Mouse (Mus musculus) MEL (cell line): Measurements from ENCODE around the gene Lpin1. TPM values are rescaled to one million over a fixed set of nuclear protein-coding genes. Genes with fewer than 3 reads are reported as not detected.

Experiments used
- DNase-seq: peaks from one replicate; pipeline ENCODE4 v3.0.0; 2011; ENCODE audit warnings: low read depth, low spot score
- H3K27ac ChIP-seq: 2 replicates; pipeline ENCODE4 v1.5.1; 2012; ENCODE audit warnings: low read depth, mild to moderate bottlenecking, control low read depth, low read length, moderate library complexity; ENCODE audit not compliant: control insufficient read depth
- H3K27me3 ChIP-seq, 2 experiments: fragments of 150-350 bp in 1 of 2; sonication (generic) in 1 of 2; 2 replicates each; pipeline ENCODE4 v1.6.1; 2012; ENCODE audit warnings: low read length in 2 of 2, mild to moderate bottlenecking in 2 of 2, improper control_type of control experiment in 1 of 2, moderate library complexity in 1 of 2; ENCODE audit not compliant: insufficient read depth in 2 of 2, control insufficient read depth in 1 of 2
- H3K36me3 ChIP-seq, 2 experiments: 2 replicates each; pipeline ENCODE4 v1.6.1; 2012 to 2014; ENCODE audit warnings: low read length in 2 of 2, improper control_type of control experiment in 1 of 2, inconsistent platforms in 1 of 2, mild to moderate bottlenecking in 1 of 2; ENCODE audit not compliant: insufficient read depth in 2 of 2, control insufficient read depth in 1 of 2
- H3K4me1 ChIP-seq, 2 experiments: fragments of 150-350 bp in 1 of 2; sonication (generic) in 1 of 2; 2 replicates each; pipeline ENCODE4 v1.6.1; 2012; ENCODE audit warnings: low read length in 2 of 2, improper control_type of control experiment in 1 of 2, mild to moderate bottlenecking in 1 of 2; ENCODE audit not compliant: insufficient read depth in 2 of 2, control insufficient read depth in 1 of 2
- H3K4me3 ChIP-seq, 2 experiments: fragments of 150-350 bp in 1 of 2; sonication (generic) in 1 of 2; 2 replicates each; pipeline ENCODE4 v1.5.1; 2012; ENCODE audit warnings: low read depth in 2 of 2, low read length in 2 of 2, mild to moderate bottlenecking in 2 of 2, moderate library complexity in 2 of 2, control low read depth in 1 of 2, improper control_type of control experiment in 1 of 2; ENCODE audit not compliant: control insufficient read depth in 1 of 2, insufficient read depth in 1 of 2
- H3K79me2 ChIP-seq: 2 replicates; pipeline ENCODE4 v1.6.1; 2012; ENCODE audit warnings: mild to moderate bottlenecking, low read length, moderate library complexity; ENCODE audit not compliant: control insufficient read depth, poor library complexity, insufficient read depth
- H3K9ac ChIP-seq: 2 replicates; pipeline ENCODE4 v1.6.1; 2012; ENCODE audit warnings: low read depth, mild to moderate bottlenecking, control low read depth, low read length, moderate library complexity; ENCODE audit not compliant: control insufficient read depth, poor library complexity, severe bottlenecking
- H3K9me3 ChIP-seq: fragments of 150-350 bp; sonication (generic); replicated peaks from 2 replicates; pipeline ENCODE4 v1.6.1; 2012; ENCODE audit warnings: mild to moderate bottlenecking, low read length, improper control_type of control experiment, moderate library complexity; ENCODE audit not compliant: insufficient read depth
- BHLHE40 ChIP-seq: IDR thresholded peaks from 2 replicates; pipeline ENCODE4 v1.6.1; 2012; ENCODE audit warnings: low read depth, mild to moderate bottlenecking, inconsistent platforms, low read length, improper control_type of control experiment, borderline replicate concordance
- CHD2 ChIP-seq: IDR thresholded peaks from 2 replicates; pipeline ENCODE4 v1.6.1; 2011; ENCODE audit warnings: low read length, improper control_type of control experiment
- CTCF ChIP-seq, 3 experiments: IDR thresholded peaks in 2 of 3; conservative IDR thresholded peaks in 1 of 3; 2 replicates each; pipeline ENCODE4 v1.5.1; 2011 to 2012; ENCODE audit warnings: low read length in 3 of 3, low read depth in 2 of 3, mild to moderate bottlenecking in 2 of 3, improper control_type of control experiment in 1 of 3, inconsistent platforms in 1 of 3, mixed read lengths in 1 of 3, moderate library complexity in 1 of 3; ENCODE audit not compliant: control insufficient read depth in 1 of 3, insufficient read depth in 1 of 3, poor library complexity in 1 of 3, severe bottlenecking in 1 of 3
- ELF1 ChIP-seq: IDR thresholded peaks from 2 replicates; pipeline ENCODE4 v1.6.1; 2014; ENCODE audit warnings: low read depth, mild to moderate bottlenecking, inconsistent platforms, low read length, improper control_type of control experiment, moderate library complexity
- EP300 ChIP-seq, 2 experiments: IDR thresholded peaks; 2 replicates each; pipeline ENCODE4 v1.6.1; 2011; ENCODE audit warnings: improper control_type of control experiment in 2 of 2, low read length in 2 of 2, low read depth in 1 of 2, mild to moderate bottlenecking in 1 of 2
- ETS1 ChIP-seq: IDR thresholded peaks from 2 replicates; pipeline ENCODE4 v1.6.1; 2012; ENCODE audit warnings: low read depth, mild to moderate bottlenecking, inconsistent platforms, low read length, improper control_type of control experiment, moderate library complexity
- GATA1 ChIP-seq: IDR thresholded peaks from 2 replicates; pipeline ENCODE4 v1.6.1; 2011; ENCODE audit warnings: low read depth, low read length, improper control_type of control experiment
- HCFC1 ChIP-seq: IDR thresholded peaks from 2 replicates; pipeline ENCODE4 v1.6.1; 2012; ENCODE audit warnings: low read depth, mild to moderate bottlenecking, inconsistent platforms, low read length, improper control_type of control experiment, moderate library complexity
- JUND ChIP-seq: IDR thresholded peaks from 2 replicates; pipeline ENCODE4 v1.6.1; 2011; ENCODE audit warnings: low read depth, mild to moderate bottlenecking, improper control_type of control experiment, low read length
- MAX ChIP-seq: IDR thresholded peaks from 2 replicates; pipeline ENCODE4 v1.6.1; 2011; ENCODE audit warnings: low read length, improper control_type of control experiment
- MAZ ChIP-seq: IDR thresholded peaks from 2 replicates; pipeline ENCODE4 v1.6.1; 2012; ENCODE audit warnings: low read depth, mild to moderate bottlenecking, inconsistent platforms, low read length, improper control_type of control experiment
- MYB ChIP-seq: IDR thresholded peaks from 2 replicates; pipeline ENCODE4 v1.6.1; 2011; ENCODE audit warnings: mild to moderate bottlenecking, low read depth, low read length, improper control_type of control experiment
- MYC ChIP-seq: IDR thresholded peaks from 2 replicates; pipeline ENCODE4 v1.6.1; 2011; ENCODE audit warnings: low read depth, mild to moderate bottlenecking, low read length, improper control_type of control experiment, moderate library complexity
- NELFE ChIP-seq: IDR thresholded peaks from 2 replicates; pipeline ENCODE4 v1.6.1; 2011; ENCODE audit warnings: low read depth, low read length, improper control_type of control experiment
- POLR2A ChIP-seq, 2 experiments: IDR thresholded peaks; 2 replicates each; pipeline ENCODE4 v1.6.1; 2011 to 2012; ENCODE audit warnings: low read length in 2 of 2, mild to moderate bottlenecking in 2 of 2, control low read depth in 1 of 2, improper control_type of control experiment in 1 of 2, low read depth in 1 of 2, moderate library complexity in 1 of 2; ENCODE audit not compliant: control insufficient read depth in 1 of 2, insufficient read depth in 1 of 2, poor library complexity in 1 of 2
- POLR2AphosphoS2 ChIP-seq: IDR thresholded peaks from 2 replicates; pipeline ENCODE4 v1.6.1; 2011; ENCODE audit warnings: low read length, improper control_type of control experiment
- POLR2AphosphoS5 ChIP-seq: IDR thresholded peaks from 2 replicates; pipeline ENCODE4 v1.6.1; 2012; ENCODE audit warnings: low read depth, borderline replicate concordance, mild to moderate bottlenecking, inconsistent platforms, low read length, moderate library complexity, mixed read lengths
- RAD21 ChIP-seq: IDR thresholded peaks from 2 replicates; pipeline ENCODE4 v1.6.1; 2011; ENCODE audit warnings: mild to moderate bottlenecking, low read depth, low read length, improper control_type of control experiment
- RCOR1 ChIP-seq: IDR thresholded peaks from 2 replicates; pipeline ENCODE4 v1.6.1; 2012; ENCODE audit warnings: low read depth, mild to moderate bottlenecking, inconsistent platforms, low read length, improper control_type of control experiment
- SIN3A ChIP-seq: IDR thresholded peaks from 2 replicates; pipeline ENCODE4 v1.6.1; 2012; ENCODE audit warnings: low read length, improper control_type of control experiment, inconsistent platforms
- SMC3 ChIP-seq: IDR thresholded peaks from 2 replicates; pipeline ENCODE4 v1.6.1; 2011; ENCODE audit warnings: low read depth, low read length, improper control_type of control experiment
- TAL1 ChIP-seq: IDR thresholded peaks from 2 replicates; pipeline ENCODE4 v1.6.1; 2012; ENCODE audit warnings: mild to moderate bottlenecking, inconsistent platforms, low read length, moderate library complexity, mixed read lengths
- TBP ChIP-seq: IDR thresholded peaks from 2 replicates; pipeline ENCODE4 v1.8.0; 2011; ENCODE audit warnings: low read depth, low read length, improper control_type of control experiment
- USF1 ChIP-seq: IDR thresholded peaks from 2 replicates; pipeline ENCODE4 v1.6.1; 2014; ENCODE audit warnings: low read depth, mild to moderate bottlenecking, inconsistent platforms, low read length, improper control_type of control experiment, moderate library complexity
- USF2 ChIP-seq, 2 experiments: IDR thresholded peaks; 2 replicates each; pipeline ENCODE4 v1.6.1; 2011 to 2012; ENCODE audit warnings: improper control_type of control experiment in 2 of 2, low read length in 2 of 2, borderline replicate concordance in 1 of 2, inconsistent platforms in 1 of 2, low read depth in 1 of 2, mild to moderate bottlenecking in 1 of 2; ENCODE audit not compliant: insufficient read depth in 1 of 2
- ZC3H11A ChIP-seq: IDR thresholded peaks from 2 replicates; pipeline ENCODE4 v1.6.1; 2012; ENCODE audit warnings: low read depth, mild to moderate bottlenecking, inconsistent platforms, low read length, improper control_type of control experiment
- ZMIZ1 ChIP-seq: IDR thresholded peaks from 2 replicates; pipeline ENCODE4 v1.6.1; 2012; ENCODE audit warnings: low read depth, mild to moderate bottlenecking, inconsistent platforms, low read length, improper control_type of control experiment, moderate library complexity
- polyA plus RNA-seq, 2 experiments: library from polyadenylated mRNA; stranded (reverse) in 1 of 2; unstranded in 1 of 2; fragments of >175 nt in 1 of 2; fragments of >200 nt in 1 of 2; gene quantifications; 2 replicates each; pipeline versions ENCODE4 v1.2.1 to v1.2.4; 2012; ENCODE audit warnings: low replicate concordance in 2 of 2, low read depth in 1 of 2; ENCODE audit not compliant: insufficient read length in 2 of 2, insufficient read depth in 1 of 2, missing spikeins in 1 of 2
- total RNA-seq: library from RNA; depleted of rRNA; stranded (reverse); fragments of 300-350 nt; gene quantifications from 2 replicates; pipeline ENCODE4 v1.2.3, GENCODE M21; 2012

Gene Lpin1
- total and polyA plus RNA-seq, 3 experiments = 1.2 to 3.9 TPM; not detected in 1

GRCm38 (mm10) chr12:16512991-16513390 lies 97.8 kb downstream of the Lpin1 start:
- Histone ChIP-seq H3K4me3 (no peak overlapping the region), H3K9ac (no peak overlapping the region), H3K36me3 (peaks cover 0 to 3% of the 10 kb centered on the region in 2 experiments; a peak in 1 of 4 replicates), H3K79me2 (no peaks in the 10 kb centered on the region), H3K4me1 (no peaks in the 10 kb centered on the region), H3K27me3 (peaks cover 0 to under 1% of the 10 kb centered on the region in 2 experiments; a peak in 2 of 4 replicates), H3K27ac (no peak overlapping the region), H3K9me3 (no peaks in the 10 kb centered on the region)
- no peak for TF ChIP-seq TBP
- no peak for TF ChIP-seq MAZ
- no peak for TF ChIP-seq USF2 (IDR thresholded peaks at IDR 0.05; ENCODE audit: borderline replicate concordance in 1 of 2, insufficient read depth in 1 of 2, low read depth in 1 of 2, low read length in 2 of 2)
- TF ChIP-seq POLR2A (IDR thresholded peaks at IDR 0.05; ENCODE audit: control insufficient read depth in 1 of 2, insufficient read depth in 1 of 2, low read depth in 1 of 2, low read length in 2 of 2, poor library complexity in 1 of 2) = no peak
- no peak for TF ChIP-seq HCFC1
- no peak for TF ChIP-seq BHLHE40
- TF ChIP-seq POLR2AphosphoS5 = no peak
- TF ChIP-seq ETS1 = no peak
- no peak for TF ChIP-seq NELFE
- no peak for TF ChIP-seq GATA1
- no peak for TF ChIP-seq ELF1
- no peak for TF ChIP-seq CTCF (IDR thresholded peaks at IDR 0.05 in 2 of 3, conservative IDR thresholded peaks at IDR 0.05 in 1 of 3; ENCODE audit: control insufficient read depth in 1 of 3, insufficient read depth in 1 of 3, low read depth in 2 of 3, low read length in 3 of 3, poor library complexity in 1 of 3, severe bottlenecking in 1 of 3)
- TF ChIP-seq RCOR1 = no peak
- no peak for TF ChIP-seq SIN3A
- no peak for TF ChIP-seq ZC3H11A
- TF ChIP-seq MYB = no peak
- no peak for TF ChIP-seq ZMIZ1
- TF ChIP-seq USF1 = no peak
- no peak for TF ChIP-seq EP300 (IDR thresholded peaks at IDR 0.05; ENCODE audit: low read depth in 1 of 2, low read length in 2 of 2)
- no peak for TF ChIP-seq TAL1
- DNase-seq = no peak

DNA sequence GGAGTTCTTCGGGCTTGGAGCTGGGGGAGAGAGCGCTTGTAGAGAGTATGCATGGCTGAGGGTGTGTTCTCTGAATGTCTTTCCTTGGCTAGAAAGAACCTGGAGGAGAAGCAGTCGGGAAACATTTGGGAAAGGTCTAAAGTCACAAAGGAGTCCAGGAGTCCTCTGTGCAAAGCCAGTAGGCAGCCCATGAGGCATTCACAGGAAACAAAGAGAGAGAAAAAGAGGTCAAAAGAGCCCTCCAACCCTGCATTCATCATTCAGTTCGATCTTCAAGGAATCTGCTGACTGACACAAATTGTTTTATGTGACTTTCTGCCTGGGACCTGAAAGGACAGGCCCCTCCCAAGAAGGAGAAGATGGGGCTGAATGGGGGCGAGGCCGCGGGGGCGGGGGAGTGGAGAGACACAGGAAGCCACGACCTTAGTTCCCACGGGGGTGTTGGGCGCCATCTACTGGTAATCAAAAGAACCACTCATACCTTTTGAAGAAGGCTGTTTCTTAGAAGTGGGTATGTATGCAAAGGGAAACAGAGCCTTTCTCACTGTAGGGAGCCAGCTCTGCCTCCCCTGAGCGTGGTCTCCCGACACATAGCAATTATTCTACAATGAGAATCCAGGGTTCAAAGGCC lies 101.5 kb downstream of the Lpin1 start:
- no peaks in the 10 kb centered on the region for H3K4me1 ChIP-seq
- TF ChIP-seq RCOR1 (no peak), SMC3 (peak; percentile 78), USF1 (no peak), RAD21 (peak; percentile 73), POLR2AphosphoS2 (no peak), MAX (no peak), ZC3H11A (peak; percentile 51), MAZ (peak; percentile 66; the same call in 1 of the 2 replicates), JUND (no peak), ELF1 (no peak), CTCF (IDR thresholded peaks at IDR 0.05 in 2 of 3, conservative IDR thresholded peaks at IDR 0.05 in 1 of 3; ENCODE audit: control insufficient read depth in 1 of 3, insufficient read depth in 1 of 3, low read depth in 2 of 3, low read length in 3 of 3, poor library complexity in 1 of 3, severe bottlenecking in 1 of 3) (peak; percentile 68 to 84 (median 80)), CHD2 (no peak), MYC (no peak), SIN3A (no peak; the same call in 1 of the 2 replicates)
- no peak overlapping the region for H3K9ac ChIP-seq
- H3K36me3 ChIP-seq = peaks cover 0 to 3% of the 10 kb centered on the region in 2 experiments; a peak in 1 of 4 replicates
- no peak overlapping the region for H3K4me3 ChIP-seq
- no peak overlapping the region for H3K27ac ChIP-seq
- H3K9me3 ChIP-seq = no peaks in the 10 kb centered on the region
- H3K79me2 ChIP-seq = no peaks in the 10 kb centered on the region
- no peaks in the 10 kb centered on the region; a peak in 2 of 4 replicates for H3K27me3 ChIP-seq
- DNase-seq = peak; percentile 64
